Mouse (Mus musculus): Measurements from ENCODE around the gene Sipa1l3. TPM values are rescaled to one million over a fixed set of nuclear protein-coding genes. Genes with fewer than 3 reads are reported as not detected.

Sipa1l3 gene
- polyA plus RNA-seq, 2 experiments: 16.2 to 39.0 TPM

GRCm38 (mm10) chr7:29317558-29317957 lies 200.9 kb downstream of the Sipa1l3 start:
- Histone ChIP-seq H3K36me3 (ENCODE audit: control insufficient read depth, insufficient read depth, low read length) (peaks cover 8% of the 10 kb centered on the region; the same call in 1 of the 2 replicates), H3K27ac (replicated peaks; ENCODE audit: low read depth, low read length) (peak overlapping the region; percentile 93), H3K4me2 (replicated peaks; ENCODE audit: low read depth, low read length, severe bottlenecking) (peak overlapping the region; percentile 58), H3K4me3 (replicated peaks; ENCODE audit: low read length) (peak overlapping the region; percentile 10), H3K9ac (ENCODE audit: low read depth, low read length, severe bottlenecking) (peak overlapping the region; percentile 48; the same call in 1 of the 2 replicates), H3K4me1 (ENCODE audit: control insufficient read depth, insufficient read depth, low read length) (peaks cover 82% of the 10 kb centered on the region), H3K27me3 (ENCODE audit: control insufficient read depth, insufficient read depth, low read length) (no peaks in the 10 kb centered on the region), H3K9me3 (ENCODE audit: control insufficient read depth, low read length) (no peaks in the 10 kb centered on the region)
- no peak for TF ChIP-seq POLR2A (IDR thresholded peaks at IDR 0.05; ENCODE audit: borderline replicate concordance, extremely low read depth, insufficient read depth, insufficient read length)
- DNase-seq (ENCODE audit: low spot score) (peak; percentile 89), ATAC-seq (ENCODE audit: low FRiP score, low read depth) (peak; percentile 72)
- WGBS: 0% methylated on average over 2 of the region's 2 CpGs

GRCm38 (mm10) chr7:29316976-29317375 lies 201.5 kb downstream of the Sipa1l3 start:
- Histone ChIP-seq H3K36me3 (ENCODE audit: control insufficient read depth, insufficient read depth, low read length) (peaks cover 8% of the 10 kb centered on the region; the same call in 1 of the 2 replicates), H3K4me3 (replicated peaks; ENCODE audit: low read length) (peak overlapping the region; percentile 10), H3K27me3 (ENCODE audit: control insufficient read depth, insufficient read depth, low read length) (no peaks in the 10 kb centered on the region), H3K9ac (ENCODE audit: low read depth, low read length, severe bottlenecking) (peak overlapping the region; percentile 48; the same call in 1 of the 2 replicates), H3K4me2 (replicated peaks; ENCODE audit: low read depth, low read length, severe bottlenecking) (peak overlapping the region; percentile 58), H3K9me3 (ENCODE audit: control insufficient read depth, low read length) (no peaks in the 10 kb centered on the region), H3K27ac (replicated peaks; ENCODE audit: low read depth, low read length) (peak overlapping the region; percentile 93), H3K4me1 (ENCODE audit: control insufficient read depth, insufficient read depth, low read length) (peaks cover 82% of the 10 kb centered on the region)
- 5% methylated on average over 4 of the region's 10 CpGs for WGBS
- DNase-seq (ENCODE audit: low spot score) (peak; percentile 66), ATAC-seq (ENCODE audit: low FRiP score, low read depth) (peak; percentile 64)
- no peak for TF ChIP-seq POLR2A (IDR thresholded peaks at IDR 0.05; ENCODE audit: borderline replicate concordance, extremely low read depth, insufficient read depth, insufficient read length)

DNA sequence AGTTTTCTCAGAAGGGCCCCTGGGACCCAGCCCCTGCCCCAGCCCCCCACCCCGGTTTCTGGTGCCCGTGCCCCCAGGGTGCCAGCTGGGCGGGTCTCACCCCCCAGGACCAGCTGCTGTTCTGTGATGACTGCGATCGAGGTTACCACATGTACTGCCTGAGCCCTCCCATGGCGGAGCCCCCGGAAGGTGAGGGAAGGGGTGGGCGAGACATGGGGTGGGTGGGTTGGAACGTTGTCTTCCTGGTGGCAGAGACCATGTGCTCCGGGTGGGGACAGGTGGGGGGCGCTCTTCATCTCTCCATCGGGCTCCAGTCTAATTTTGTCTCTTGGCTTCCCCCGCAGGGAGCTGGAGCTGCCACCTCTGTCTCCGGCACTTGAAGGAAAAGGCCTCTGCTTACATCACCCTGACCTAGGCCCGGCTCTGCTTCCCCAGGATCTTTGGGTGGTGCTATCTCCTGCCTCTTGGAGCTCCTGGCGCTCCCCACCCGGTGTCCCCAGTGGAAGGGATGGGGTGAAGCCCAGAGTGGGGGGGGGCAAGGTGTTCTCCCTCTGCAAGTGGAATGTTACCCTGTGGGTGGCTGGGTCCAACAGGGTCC lies 202.2 kb downstream of the Sipa1l3 start:
- H3K9ac ChIP-seq (ENCODE audit: low read depth, low read length, severe bottlenecking): 0 out of 2 replicates have a peak overlapping the region, but pooled peaks have one; percentile 25
- H3K4me3 ChIP-seq (replicated peaks; ENCODE audit: low read length): no peak overlapping the region
- ATAC-seq (ENCODE audit: low FRiP score, low read depth) (no peak), DNase-seq (ENCODE audit: low spot score) (no peak)
- H3K4me2 ChIP-seq (replicated peaks; ENCODE audit: low read depth, low read length, severe bottlenecking): peak overlapping the region; percentile 58; the same call in 1 of the 2 replicates
- H3K4me1 ChIP-seq (ENCODE audit: control insufficient read depth, insufficient read depth, low read length): peaks cover 79% of the 10 kb centered on the region
- no peaks in the 10 kb centered on the region for H3K9me3 ChIP-seq (ENCODE audit: control insufficient read depth, low read length)
- TF ChIP-seq POLR2A (IDR thresholded peaks at IDR 0.05; ENCODE audit: borderline replicate concordance, extremely low read depth, insufficient read depth, insufficient read length): no peak
- H3K27me3 ChIP-seq (ENCODE audit: control insufficient read depth, insufficient read depth, low read length): no peaks in the 10 kb centered on the region
- peaks cover 7% of the 10 kb centered on the region for H3K36me3 ChIP-seq (ENCODE audit: control insufficient read depth, insufficient read depth, low read length)
- 56% methylated on average over 16 of the region's 17 CpGs for WGBS
- peak overlapping the region; percentile 93 for H3K27ac ChIP-seq (replicated peaks; ENCODE audit: low read depth, low read length)

- Histone ChIP-seq H3K4me2 (replicated peaks; ENCODE audit: low read depth, low read length, severe bottlenecking) (no peak overlapping the region), H3K9me3 (ENCODE audit: control insufficient read depth, low read length) (no peaks in the 10 kb centered on the region), H3K27me3 (ENCODE audit: control insufficient read depth, insufficient read depth, low read length) (no peaks in the 10 kb centered on the region), H3K4me3 (replicated peaks; ENCODE audit: low read length) (no peak overlapping the region), H3K9ac (ENCODE audit: low read depth, low read length, severe bottlenecking) (no peak overlapping the region), H3K27ac (replicated peaks; ENCODE audit: low read depth, low read length) (0 out of 2 replicates have a peak overlapping the region, but pooled peaks have one; percentile 93), H3K36me3 (ENCODE audit: control insufficient read depth, insufficient read depth, low read length) (peaks cover 6% of the 10 kb centered on the region; the same call in 1 of the 2 replicates), H3K4me1 (ENCODE audit: control insufficient read depth, insufficient read depth, low read length) (peaks cover 70% of the 10 kb centered on the region)
- no peak for ATAC-seq (ENCODE audit: low FRiP score, low read depth)
- no peak for DNase-seq (ENCODE audit: low spot score)
- TF ChIP-seq POLR2A (IDR thresholded peaks at IDR 0.05; ENCODE audit: borderline replicate concordance, extremely low read depth, insufficient read depth, insufficient read length): no peak
- whole genome bisulfite sequencing: 77% methylated on average over 13 of the region's 13 CpGs
Measured at GRCm38 (mm10) chr7:29314844-29315628, 203.4 kb downstream of the Sipa1l3 start.

DNA sequence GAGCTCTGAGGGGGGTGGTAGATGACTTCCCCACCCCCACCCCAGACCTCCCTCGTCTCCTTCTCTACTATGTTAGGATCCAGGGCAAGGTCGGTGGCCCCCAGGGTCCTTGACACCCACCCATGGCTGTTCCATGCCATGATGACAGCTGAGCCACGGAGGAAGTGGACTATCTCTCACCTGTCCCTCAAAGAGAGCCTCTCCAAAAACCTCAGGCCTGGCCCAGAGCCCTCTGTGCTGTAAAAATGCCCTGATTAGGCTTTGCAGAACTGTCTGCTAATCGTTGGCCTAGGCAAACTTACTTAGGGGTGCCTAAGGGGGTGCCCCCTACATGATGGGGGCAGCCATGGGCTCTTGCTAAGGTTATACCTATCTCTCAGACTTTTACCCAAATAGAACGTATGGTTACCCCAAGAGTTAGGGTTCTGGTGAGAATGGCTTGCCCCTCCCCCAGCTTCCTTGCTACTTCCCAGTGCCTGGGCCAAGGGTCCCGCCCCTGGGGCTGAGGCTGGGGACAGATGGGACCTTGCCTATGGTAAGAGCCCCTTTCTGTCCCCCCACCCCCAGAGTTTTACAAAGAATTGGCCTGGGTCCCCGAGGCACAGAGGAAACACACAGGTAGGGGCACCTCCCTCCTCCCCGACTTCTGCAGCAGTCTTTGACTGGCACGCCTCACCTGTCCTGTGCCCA lies 204.7 kb downstream of the Sipa1l3 start:
- Histone ChIP-seq H3K36me3 (ENCODE audit: control insufficient read depth, insufficient read depth, low read length) (peaks cover 6% of the 10 kb centered on the region; the same call in 1 of the 2 replicates), H3K9me3 (ENCODE audit: control insufficient read depth, low read length) (no peaks in the 10 kb centered on the region), H3K9ac (ENCODE audit: low read depth, low read length, severe bottlenecking) (no peak overlapping the region), H3K4me2 (replicated peaks; ENCODE audit: low read depth, low read length, severe bottlenecking) (no peak overlapping the region), H3K4me3 (replicated peaks; ENCODE audit: low read length) (no peak overlapping the region), H3K4me1 (ENCODE audit: control insufficient read depth, insufficient read depth, low read length) (peaks cover 69% of the 10 kb centered on the region), H3K27ac (replicated peaks; ENCODE audit: low read depth, low read length) (no peak overlapping the region), H3K27me3 (ENCODE audit: control insufficient read depth, insufficient read depth, low read length) (no peaks in the 10 kb centered on the region)
- TF ChIP-seq POLR2A (IDR thresholded peaks at IDR 0.05; ENCODE audit: borderline replicate concordance, extremely low read depth, insufficient read depth, insufficient read length): no peak
- DNase-seq (ENCODE audit: low spot score) (no peak), ATAC-seq (ENCODE audit: low FRiP score, low read depth) (no peak)
- 46% methylated on average over 9 of the region's 9 CpGs for WGBS

Data from limb, embryonic 14.5 days (tissue).